Mouse (Mus musculus) embryonic stem cell, embryonic (primary cell): ENCODE results near the gene Scap.

ENCODE experiments used
- CTCF ChIA-PET, 4 experiments: fragments of 300-600 bp in 2 of 4; fragments of 350-600 bp in 2 of 4; sonication (Branson Sonifier 250); formaldehyde crosslinking; loops; one replicate each; lab custom pipeline; 2022; ENCODE audit warnings: inconsistent platforms in 2 of 4; lab: Charles Lee
- POLR2A ChIA-PET, 4 experiments: fragments of 300-600 bp in 2 of 4; fragments of 350-600 bp in 2 of 4; sonication (Branson Sonifier 250); formaldehyde crosslinking; loops; one replicate each; lab custom pipeline; 2022; ENCODE audit warnings: antibody characterized with exemption in 4 of 4, inconsistent platforms in 1 of 4; lab: Charles Lee

The Scap gene

GRCm38 (mm10) chr9:110333135-110333895, at the start of gene Scap:
Scap (plus strand) TSS chr9:110333288.
- CTCF ChIA-PET, result interaction anchor here (0.6 to 1.9 kb wide), 46 partner anchors 9 to 448 kb away, joined by 3 to 9 read pairs (median 4); partner anchors contain the start of genes Ptpn23 (in 2 of the 4), Elp6 (in 1 of the 4) and Nradd (in 1 of the 4)
- POLR2A ChIA-PET, result interaction anchor here (0.6 to 5.3 kb wide), 36 partner anchors 10 to 1341 kb away, joined by 3 to 34 read pairs (median 3); partner anchors contain the start of genes Elp6 (in 4 of the 4), Map4 (in 1 of the 4) and Ptpn23 (in 1 of the 4)

- ChIA-PET POLR2A (interaction anchor here in 2 of 4 experiments (1.3 to 1.5 kb wide), 4 partner anchors 9 to 35 kb away, joined by 3 to 4 read pairs (median 4); partner anchors contain the start of gene Elp6 (in 1 of the 2)), CTCF (interaction anchor here in 3 of 4 experiments (0.6 to 1.9 kb wide), 3 partner anchors 8 to 9 kb away, joined by 3 to 9 read pairs (median 6); no protein-coding TSS in a partner anchor)
Observed at GRCm38 (mm10) chr9:110284075-110284697, 48.9 kb upstream of the Scap start.

GRCm38 (mm10) chr9:110287321-110287924, 45.7 kb upstream of the Scap start:
- CTCF ChIA-PET, result interaction anchor here in 3 of 4 experiments (0.6 to 1.0 kb wide), 7 partner anchors 9 to 324 kb away, joined by 3 to 4 read pairs (median 3); no protein-coding TSS in a partner anchor
- POLR2A ChIA-PET, result interaction anchor here in 2 of 4 experiments (1.0 to 1.5 kb wide), 3 partner anchors 10 to 17 kb away, joined by 3 to 7 read pairs (median 7); partner anchors contain the start of gene Elp6 (in 1 of the 2)

GRCm38 (mm10) chr9:110293254-110293718, 39.8 kb upstream of the Scap start:
- CTCF ChIA-PET, result interaction anchor here (0.5 to 4.0 kb wide), 6 partner anchors 17 to 192 kb away, joined by 3 to 36 read pairs (median 4); no protein-coding TSS in a partner anchor
- POLR2A ChIA-PET, result interaction anchor here in 3 of 4 experiments (0.7 to 2.0 kb wide), 17 partner anchors 9 to 211 kb away, joined by 3 to 8 read pairs (median 3); partner anchors contain the start of gene Elp6 (in 3 of the 3)

GRCm38 (mm10) chr9:110293873-110294415, 39.1 kb upstream of the Scap start:
- POLR2A ChIA-PET, result interaction anchor here in 3 of 4 experiments (0.5 to 2.0 kb wide), 13 partner anchors 8 to 1734 kb away, joined by 3 to 8 read pairs (median 4); partner anchors contain the start of genes Elp6 (in 2 of the 3) and Impdh2 (in 1 of the 3)
- CTCF ChIA-PET, result interaction anchor here in 2 of 4 experiments (0.5 to 4.0 kb wide), 5 partner anchors 11 to 401 kb away, joined by 3 to 36 read pairs (median 5); partner anchors contain the start of gene Elp6 (in 1 of the 2)

GRCm38 (mm10) chr9:110294786-110295185, 38.3 kb upstream of the Scap start:
- ChIA-PET CTCF (interaction anchor here in 3 of 4 experiments (0.6 to 4.0 kb wide), 10 partner anchors 10 to 400 kb away, joined by 3 to 36 read pairs (median 4); partner anchors contain the start of gene Elp6 (in 2 of the 3)), POLR2A (interaction anchor here in 3 of 4 experiments (0.6 to 3.1 kb wide), 13 partner anchors 10 to 607 kb away, joined by 3 to 13 read pairs (median 3); partner anchors contain the start of gene Elp6 (in 1 of the 3))

GRCm38 (mm10) chr9:110296867-110297627, 36.0 kb upstream of the Scap start:
- ChIA-PET CTCF (interaction anchor here (0.5 to 3.4 kb wide), 60 partner anchors 7 to 1359 kb away, joined by 3 to 24 read pairs (median 4); partner anchors contain the start of genes Scap (in 3 of the 4), Elp6 (in 2 of the 4), Cdc25a (in 1 of the 4) and Ptpn23 (in 1 of the 4)), POLR2A (interaction anchor here (0.6 to 3.1 kb wide), 32 partner anchors 7 to 1306 kb away, joined by 3 to 13 read pairs (median 4); partner anchors contain the start of genes Elp6 (in 2 of the 4), Als2cl (in 1 of the 4), Pfkfb4 (in 1 of the 4) and Scap (in 1 of the 4))

- POLR2A ChIA-PET, result interaction anchor here (0.7 to 2.4 kb wide), 46 partner anchors 8 to 477 kb away, joined by 3 to 13 read pairs (median 4); partner anchors contain the start of genes Ptpn23 (in 3 of the 4), Scap (in 3 of the 4), Cdc25a (in 1 of the 4) and Nbeal2 (in 1 of the 4)
- CTCF ChIA-PET, result interaction anchor here (0.5 to 2.2 kb wide), 22 partner anchors 8 to 1695 kb away, joined by 3 to 11 read pairs (median 3); partner anchors contain the start of gene Scap (in 1 of the 4)
Observed at GRCm38 (mm10) chr9:110304516-110304915, 28.6 kb upstream of the Scap start.

GRCm38 (mm10) chr9:110304969-110305651, 28.0 kb upstream of the Scap start, which contains the start of gene Elp6:
Elp6 (plus strand) TSS chr9:110305173.
- POLR2A ChIA-PET, result interaction anchor here (0.5 to 2.4 kb wide), 44 partner anchors 8 to 476 kb away, joined by 3 to 13 read pairs (median 4); partner anchors contain the start of genes Ptpn23 (in 3 of the 4), Scap (in 3 of the 4) and Nbeal2 (in 1 of the 4)
- CTCF ChIA-PET, result interaction anchor here (0.5 to 2.2 kb wide), 21 partner anchors 8 to 1696 kb away, joined by 3 to 11 read pairs (median 3); partner anchors contain the start of gene Scap (in 1 of the 4)

- POLR2A ChIA-PET, result no interaction called here
- CTCF ChIA-PET, result interaction anchor here in 1 of 4 experiments (2.2 kb wide), 1 partner anchor 11 kb away, joined by 11 read pairs; no protein-coding TSS in a partner anchor
Observed at GRCm38 (mm10) chr9:110306371-110306770, 26.7 kb upstream of the Scap start.

GRCm38 (mm10) chr9:110314706-110315105, 18.4 kb upstream of the Scap start:
- CTCF ChIA-PET, result interaction anchor here in 3 of 4 experiments (0.5 to 0.9 kb wide), 4 partner anchors 19 to 318 kb away, joined by 3 to 5 read pairs (median 4); partner anchors contain the start of gene Scap (in 1 of the 3)
- POLR2A ChIA-PET, result interaction anchor here in 2 of 4 experiments (0.5 to 0.6 kb wide), 2 partner anchors 71 to 195 kb away, joined by 3 read pairs; no protein-coding TSS in a partner anchor

GRCm38 (mm10) chr9:110315410-110315809, 17.7 kb upstream of the Scap start:
- POLR2A ChIA-PET, result interaction anchor here in 1 of 4 experiments (0.5 to 0.6 kb wide), 2 partner anchors 20 to 34 kb away, joined by 3 read pairs; no protein-coding TSS in a partner anchor
- CTCF ChIA-PET, result interaction anchor here in 1 of 4 experiments (0.8 to 0.9 kb wide), 2 partner anchors 21 to 150 kb away, joined by 3 read pairs; no protein-coding TSS in a partner anchor

GRCm38 (mm10) chr9:110315904-110316303, 17.2 kb upstream of the Scap start:
- CTCF ChIA-PET, result no interaction called here
- POLR2A ChIA-PET, result interaction anchor here in 2 of 4 experiments (0.6 to 1.5 kb wide), 3 partner anchors 11 to 19 kb away, joined by 3 to 4 read pairs (median 3); partner anchors contain the start of gene Elp6 (in 1 of the 2)

- ChIA-PET CTCF (no interaction called here), POLR2A (interaction anchor here in 3 of 4 experiments (0.7 to 1.5 kb wide), 4 partner anchors 12 to 219 kb away, joined by 3 to 6 read pairs (median 4); partner anchors contain the start of gene Elp6 (in 1 of the 3))
Observed at GRCm38 (mm10) chr9:110316503-110316902, 16.6 kb upstream of the Scap start.
